Comparison of ENCODE assay signal across 19 mouse cellular contexts in genomic region chr13:20012621-20013020, GRCm38 (mm10).
DNase-seq lines count a peak whose midpoint lies in the region; ATAC-seq and TF ChIP-seq lines count a peak whose summit lies in the region.
"Had no signal": no experiment of that assay in that cellular context is flagged by ENCODE, and none has a peak within 500 bp of the region (broad histone marks: within the 10 kb centered on the region; RNA-seq: fewer than 3 reads in every experiment).

No protein-coding gene starts in this region.

- H3K4me1 ChIP-seq in hindbrain, embryonic 14.5 days (replicated peaks; ENCODE audit: control insufficient read depth, insufficient read depth, low read length) = no peaks in the 10 kb centered on the region
- H3K4me1 ChIP-seq in hindbrain, embryonic 11.5 days (replicated peaks; ENCODE audit: control insufficient read depth, insufficient read depth, low read length) = no peaks in the 10 kb centered on the region
- H3K4me1 ChIP-seq in liver, adult 2 months (ENCODE audit: control insufficient read depth, insufficient read depth, low read length) = no peaks in the 10 kb centered on the region
- H3K4me1 ChIP-seq: embryonic facial prominence, embryonic 13.5 days; forebrain, embryonic 10.5 days; heart, embryonic 10.5 days; liver, embryonic 12.5 days had no signal

- TF ChIP-seq CTCF in liver, adult 2 months (IDR thresholded peaks at IDR 0.05; ENCODE audit: low read depth, low read length) = no peak
- TF ChIP-seq CTCF in brain, embryonic 14.5 days (IDR thresholded peaks at IDR 0.05; ENCODE audit: borderline replicate concordance, extremely low read depth, insufficient read depth, insufficient read length) = no peak

- no peaks in the 10 kb centered on the region for H3K79me2 ChIP-seq in liver, adult 2 months (ENCODE audit: control insufficient read depth, insufficient read depth, low read length)

- H3K9ac ChIP-seq in hindbrain, embryonic 14.5 days = no peak overlapping the region
- H3K9ac ChIP-seq in hindbrain, embryonic 11.5 days (ENCODE audit: low read depth, low read length) = no peak overlapping the region
- H3K9ac ChIP-seq in liver, adult 2 months (ENCODE audit: low read depth, low read length) = no peak overlapping the region
- H3K9ac ChIP-seq: embryonic facial prominence, embryonic 13.5 days; liver, embryonic 12.5 days had no signal

- H3K36me3 ChIP-seq in hindbrain, embryonic 14.5 days (replicated peaks; ENCODE audit: control insufficient read depth, insufficient read depth) = no peaks in the 10 kb centered on the region
- H3K36me3 ChIP-seq in hindbrain, embryonic 11.5 days (ENCODE audit: control insufficient read depth, insufficient read depth, low read length) = no peaks in the 10 kb centered on the region
- H3K36me3 ChIP-seq in liver, adult 2 months (ENCODE audit: control insufficient read depth, insufficient read depth, low read length) = no peaks in the 10 kb centered on the region
- H3K36me3 ChIP-seq: embryonic facial prominence, embryonic 13.5 days; forebrain, embryonic 10.5 days; heart, embryonic 10.5 days; liver, embryonic 12.5 days had no signal

- DNase-seq in hindbrain, embryonic 14.5 days (ENCODE audit: low spot score) = peak; percentile 32
- DNase-seq in hindbrain, embryonic 11.5 days (ENCODE audit: low spot score) = no peak
- DNase-seq in liver, adult 2 months (ENCODE audit: extremely low read depth, low read depth, low spot score) = peak; percentile 46
- DNase-seq in liver = no peak
- peak; percentile 52 for DNase-seq in adipocyte (ENCODE audit: low spot score)
- peak; percentile 32 for DNase-seq in brain, embryonic 14.5 days (ENCODE audit: low read depth)
- DNase-seq in spleen, postnatal 14 days (ENCODE audit: low spot score in 2 of 2) = no peak
- DNase-seq: B cell, adult 2 months; cerebellum, adult 11-12 months; gastrocnemius, postnatal 25 days; heart, postnatal 14 days; lung, postnatal 10 days; right cerebral cortex, postnatal 25 days had no signal

- H3K9me3 ChIP-seq in hindbrain, embryonic 14.5 days (ENCODE audit: control insufficient read depth, low read length) = no peaks in the 10 kb centered on the region
- no peaks in the 10 kb centered on the region for H3K9me3 ChIP-seq in hindbrain, embryonic 11.5 days (ENCODE audit: control insufficient read depth, low read length)
- H3K9me3 ChIP-seq: embryonic facial prominence, embryonic 13.5 days; forebrain, embryonic 10.5 days; heart, embryonic 10.5 days; liver, embryonic 12.5 days had no signal

- no peak overlapping the region for H3K4me3 ChIP-seq in hindbrain, embryonic 14.5 days (replicated peaks; ENCODE audit: low read length)
- no peak overlapping the region for H3K4me3 ChIP-seq in hindbrain, embryonic 11.5 days (ENCODE audit: low read depth, low read length)
- H3K4me3 ChIP-seq in liver, adult 2 months (ENCODE audit: insufficient read depth, low read depth, low read length) = no peak overlapping the region
- H3K4me3 ChIP-seq: embryonic facial prominence, embryonic 13.5 days; forebrain, embryonic 10.5 days; heart, embryonic 10.5 days; liver, embryonic 12.5 days; myocyte had no signal

- no peak for ATAC-seq in hindbrain, embryonic 14.5 days (ENCODE audit: low FRiP score)
- ATAC-seq in hindbrain, embryonic 11.5 days (ENCODE audit: low FRiP score) = no peak
- ATAC-seq in megakaryocyte, adult 5-6 weeks (ENCODE audit: poor library complexity, severe bottlenecking) = no peak
- ATAC-seq: liver, embryonic 12.5 days had no signal

- no peak overlapping the region for H3K27ac ChIP-seq in hindbrain, embryonic 14.5 days
- H3K27ac ChIP-seq in hindbrain, embryonic 11.5 days (ENCODE audit: low read depth, low read length) = no peak overlapping the region
- H3K27ac ChIP-seq in liver, adult 2 months (replicated peaks; ENCODE audit: insufficient read depth, low read depth, low read length) = no peak overlapping the region
- H3K27ac ChIP-seq: embryonic facial prominence, embryonic 13.5 days; forebrain, embryonic 10.5 days; heart, embryonic 10.5 days; liver, embryonic 12.5 days had no signal

- no peak overlapping the region for H3K4me2 ChIP-seq in hindbrain, embryonic 14.5 days (replicated peaks)
- no peak overlapping the region for H3K4me2 ChIP-seq in hindbrain, embryonic 11.5 days (replicated peaks; ENCODE audit: low read depth, low read length)
- H3K4me2 ChIP-seq: embryonic facial prominence, embryonic 13.5 days; liver, embryonic 12.5 days had no signal

- H3K27me3 ChIP-seq in hindbrain, embryonic 14.5 days (ENCODE audit: control insufficient read depth, insufficient read depth, low read length) = no peaks in the 10 kb centered on the region
- H3K27me3 ChIP-seq in hindbrain, embryonic 11.5 days (ENCODE audit: control insufficient read depth, insufficient read depth, low read length) = no peaks in the 10 kb centered on the region
- no peaks in the 10 kb centered on the region for H3K27me3 ChIP-seq in liver, adult 2 months (ENCODE audit: control insufficient read depth, insufficient read depth, low read length)
- H3K27me3 ChIP-seq: embryonic facial prominence, embryonic 13.5 days; liver, embryonic 12.5 days had no signal

- WGBS in hindbrain, embryonic 14.5 days = 58% methylated on average over 3 of the region's 3 CpGs
- WGBS in hindbrain, embryonic 11.5 days = 84% methylated on average over 3 of the region's 3 CpGs
- 37% methylated on average over 3 of the region's 3 CpGs for WGBS in liver, adult 2 months

- TF ChIP-seq POLR2A in liver, adult 2 months (IDR thresholded peaks at IDR 0.05; ENCODE audit: extremely low read depth, insufficient read depth, low read length) = no peak
- TF ChIP-seq POLR2A in brain, embryonic 14.5 days (IDR thresholded peaks at IDR 0.05; ENCODE audit: borderline replicate concordance, extremely low read depth, insufficient read depth, insufficient read length, poor library complexity, severe bottlenecking) = no peak

Comparison
In these comparisons a context has a peak if more than half of its experiments do, and no peak if none do; other contexts are left out.
1. DNase-seq: peak in hindbrain, embryonic 14.5 days (single experiment), liver, adult 2 months (single experiment), adipocyte (single experiment) and brain, embryonic 14.5 days (single experiment); none in hindbrain, embryonic 11.5 days (single experiment), liver (single experiment) and spleen, postnatal 14 days (0 of 2).